Mouse (Mus musculus): ENCODE measurements around the gene Cacna1s. TPM values are rescaled to one million over a fixed set of nuclear protein-coding genes. Genes with fewer than 3 reads are reported as not detected.

The Cacna1s gene
- polyA plus RNA-seq, 1 experiment from 2014 or later = not detected

DNA sequence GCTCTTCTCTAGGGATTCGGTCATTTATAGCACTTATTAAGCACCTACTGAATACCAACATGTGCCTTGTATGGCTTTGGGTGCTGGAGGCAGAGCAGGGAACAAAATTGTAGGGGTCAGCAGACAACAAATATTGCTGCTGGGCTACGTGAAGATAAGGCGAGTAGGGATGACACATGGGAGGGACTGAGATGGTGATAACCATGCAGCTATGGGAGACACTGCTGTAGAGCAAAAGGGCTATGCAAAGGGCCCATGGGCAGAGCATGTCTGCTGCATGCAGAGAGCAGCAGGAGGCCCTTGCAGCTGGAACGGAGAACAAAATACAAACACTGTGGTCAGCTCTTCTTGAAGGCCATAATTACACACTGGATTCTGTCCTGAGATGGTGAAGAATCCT is 49.5 kb downstream of the Cacna1s start:
- H3K9me3 ChIP-seq (ENCODE audit: low read length) = no peaks in the 10 kb centered on the region
- DNase-seq (no peak), ATAC-seq (no peak)
- TF ChIP-seq CTCF (IDR thresholded peaks at IDR 0.05; ENCODE audit: low read depth) = no peak
- TF ChIP-seq EP300 (IDR thresholded peaks at IDR 0.05; ENCODE audit: low read depth) = no peak
- H3K4me2 ChIP-seq (ENCODE audit: low read depth, low read length) = no peak overlapping the region
- no peak overlapping the region for H3K9ac ChIP-seq (replicated peaks)
- H3K4me3 ChIP-seq (ENCODE audit: low read depth, low read length) = no peak overlapping the region
- 52% methylated on average over 4 of the region's 4 CpGs for WGBS (ENCODE audit: insufficient replicate concordance)
- H3K4me1 ChIP-seq (ENCODE audit: insufficient read depth) = 0 out of 2 replicates have a peak, but pooled peaks cover 4% of the 10 kb centered on the region
- no peak overlapping the region for H3K27ac ChIP-seq (ENCODE audit: low read depth)
- no peaks in the 10 kb centered on the region for H3K27me3 ChIP-seq (ENCODE audit: insufficient read depth, low read length)
- no peaks in the 10 kb centered on the region for H3K36me3 ChIP-seq (replicated peaks; ENCODE audit: insufficient read depth, low read length)

DNA sequence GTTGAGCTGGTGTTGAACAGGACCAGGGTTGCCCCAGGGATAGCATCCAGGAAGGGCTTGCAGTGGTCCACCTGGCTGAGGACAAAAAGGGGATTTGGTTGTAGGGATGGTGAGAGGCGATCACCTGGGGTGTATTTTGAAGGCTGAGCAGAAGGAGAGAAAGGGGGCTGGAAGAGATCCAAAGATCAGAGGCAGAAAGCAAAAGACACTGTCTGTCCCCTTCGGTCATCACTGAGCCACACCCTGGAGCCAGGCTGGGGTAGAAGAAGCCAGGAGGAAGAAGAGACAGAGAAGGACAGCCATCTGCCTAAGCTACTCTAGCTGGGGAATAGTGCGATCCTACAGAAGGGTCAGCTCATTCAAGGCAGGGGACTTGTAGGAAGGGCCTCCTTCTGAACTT is 50.0 kb downstream of the Cacna1s start:
- peak; percentile 8; the same call in 1 of the 2 replicates for ATAC-seq

GRCm38 (mm10) chr1:136102981-136103380 is 50.4 kb downstream of the Cacna1s start:
- no peak for TF ChIP-seq EP300 (IDR thresholded peaks at IDR 0.05; ENCODE audit: low read depth)
- TF ChIP-seq CTCF (IDR thresholded peaks at IDR 0.05; ENCODE audit: low read depth) = no peak
- no peak overlapping the region for H3K4me2 ChIP-seq (ENCODE audit: low read depth, low read length)
- no peak overlapping the region for H3K4me3 ChIP-seq (ENCODE audit: low read depth, low read length)
- 0 out of 2 replicates have a peak, but pooled peaks cover 4% of the 10 kb centered on the region for H3K4me1 ChIP-seq (ENCODE audit: insufficient read depth)
- no peaks in the 10 kb centered on the region for H3K36me3 ChIP-seq (replicated peaks; ENCODE audit: insufficient read depth, low read length)
- no peak overlapping the region for H3K27ac ChIP-seq (ENCODE audit: low read depth)
- H3K27me3 ChIP-seq (ENCODE audit: insufficient read depth, low read length) = no peaks in the 10 kb centered on the region
- ATAC-seq (peak; percentile 31; the same call in 1 of the 2 replicates), DNase-seq (no peak)
- H3K9ac ChIP-seq (replicated peaks) = no peak overlapping the region
- WGBS (ENCODE audit: insufficient replicate concordance) = 34% methylated on average over 2 of the region's 2 CpGs
- no peaks in the 10 kb centered on the region for H3K9me3 ChIP-seq (ENCODE audit: low read length)

More for the DNA sequence above, 50.0 kb downstream of the Cacna1s start:
- H3K9ac ChIP-seq (replicated peaks) = no peak overlapping the region
- H3K9me3 ChIP-seq (ENCODE audit: low read length) = no peaks in the 10 kb centered on the region
- no peak overlapping the region for H3K27ac ChIP-seq (ENCODE audit: low read depth)
- H3K36me3 ChIP-seq (replicated peaks; ENCODE audit: insufficient read depth, low read length) = no peaks in the 10 kb centered on the region
- WGBS (ENCODE audit: insufficient replicate concordance) = 52% methylated on average over 3 of the region's 3 CpGs
- H3K4me1 ChIP-seq (ENCODE audit: insufficient read depth) = 0 out of 2 replicates have a peak, but pooled peaks cover 4% of the 10 kb centered on the region
- TF ChIP-seq EP300 (IDR thresholded peaks at IDR 0.05; ENCODE audit: low read depth) (no peak), CTCF (IDR thresholded peaks at IDR 0.05; ENCODE audit: low read depth) (no peak)
- no peaks in the 10 kb centered on the region for H3K27me3 ChIP-seq (ENCODE audit: insufficient read depth, low read length)
- DNase-seq = no peak
- no peak overlapping the region for H3K4me3 ChIP-seq (ENCODE audit: low read depth, low read length)
- H3K4me2 ChIP-seq (ENCODE audit: low read depth, low read length) = no peak overlapping the region

- no peak overlapping the region for H3K4me3 ChIP-seq (ENCODE audit: low read depth, low read length)
- 0 out of 2 replicates have a peak, but pooled peaks cover 4% of the 10 kb centered on the region for H3K4me1 ChIP-seq (ENCODE audit: insufficient read depth)
- WGBS (ENCODE audit: insufficient replicate concordance) = 76% methylated on average over 7 of the region's 7 CpGs
- no peaks in the 10 kb centered on the region for H3K36me3 ChIP-seq (replicated peaks; ENCODE audit: insufficient read depth, low read length)
- no peaks in the 10 kb centered on the region for H3K27me3 ChIP-seq (ENCODE audit: insufficient read depth, low read length)
- no peak overlapping the region for H3K27ac ChIP-seq (ENCODE audit: low read depth)
- no peak overlapping the region for H3K4me2 ChIP-seq (ENCODE audit: low read depth, low read length)
- TF ChIP-seq CTCF (IDR thresholded peaks at IDR 0.05; ENCODE audit: low read depth) (no peak), EP300 (IDR thresholded peaks at IDR 0.05; ENCODE audit: low read depth) (no peak)
- DNase-seq (no peak), ATAC-seq (no peak)
- no peak overlapping the region for H3K9ac ChIP-seq (replicated peaks)
- no peaks in the 10 kb centered on the region for H3K9me3 ChIP-seq (ENCODE audit: low read length)
Measured at GRCm38 (mm10) chr1:136103696-136104095, 51.1 kb downstream of the Cacna1s start.

DNA sequence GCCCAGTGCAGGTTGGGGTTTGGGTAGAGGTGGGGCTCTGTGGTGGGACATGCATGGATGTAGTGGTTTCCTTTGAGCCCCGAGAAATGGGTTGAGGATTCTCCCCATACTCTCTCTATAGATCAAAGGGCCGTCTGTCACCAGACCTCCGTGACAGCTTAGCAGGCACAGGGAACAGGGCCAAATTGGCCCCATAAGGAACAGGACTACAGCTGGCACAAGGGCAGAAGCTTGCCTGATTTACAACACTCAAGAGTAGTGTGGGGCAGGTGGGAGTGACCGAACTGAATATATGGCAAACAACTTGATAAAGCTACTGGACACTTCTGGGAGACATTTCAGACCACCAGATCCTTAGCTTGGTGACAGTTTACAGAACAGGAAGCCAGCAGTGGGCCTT is 52.2 kb downstream of the Cacna1s start:
- H3K27me3 ChIP-seq (ENCODE audit: insufficient read depth, low read length) = no peaks in the 10 kb centered on the region
- no peak for TF ChIP-seq EP300 (IDR thresholded peaks at IDR 0.05; ENCODE audit: low read depth)
- no peak for TF ChIP-seq CTCF (IDR thresholded peaks at IDR 0.05; ENCODE audit: low read depth)
- no peaks in the 10 kb centered on the region for H3K9me3 ChIP-seq (ENCODE audit: low read length)
- ATAC-seq = no peak
- no peak overlapping the region for H3K27ac ChIP-seq (ENCODE audit: low read depth)
- no peak overlapping the region for H3K4me3 ChIP-seq (ENCODE audit: low read depth, low read length)
- no peak overlapping the region for H3K4me2 ChIP-seq (ENCODE audit: low read depth, low read length)
- H3K4me1 ChIP-seq (ENCODE audit: insufficient read depth) = 0 out of 2 replicates have a peak, but pooled peaks cover 4% of the 10 kb centered on the region
- 60% methylated on average over 4 of the region's 4 CpGs for WGBS (ENCODE audit: insufficient replicate concordance)
- no peak for DNase-seq
- no peaks in the 10 kb centered on the region for H3K36me3 ChIP-seq (replicated peaks; ENCODE audit: insufficient read depth, low read length)
- no peak overlapping the region for H3K9ac ChIP-seq (replicated peaks)

DNA sequence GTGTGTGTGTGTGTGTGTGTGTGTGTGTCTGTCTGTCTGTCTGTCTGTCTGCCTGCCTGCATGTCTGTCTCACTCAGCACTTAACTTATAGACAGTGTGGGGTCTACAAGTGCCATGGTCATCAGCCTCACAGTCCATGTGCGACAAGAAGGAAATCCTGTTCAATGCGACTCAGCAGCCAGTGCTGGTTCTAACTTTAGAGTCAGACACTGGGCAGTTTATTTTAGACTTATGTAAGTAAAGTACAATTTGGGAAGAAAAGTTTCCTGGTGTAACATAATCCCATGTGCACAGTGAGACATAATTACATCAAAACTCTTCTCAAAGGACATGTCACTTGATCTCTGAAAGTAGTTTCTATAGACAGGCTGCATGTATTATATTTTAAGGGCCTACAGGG is 56.9 kb downstream of the Cacna1s start:
- H3K9me3 ChIP-seq (ENCODE audit: low read length) = no peaks in the 10 kb centered on the region
- 0 out of 2 replicates have a peak, but pooled peaks cover 3% of the 10 kb centered on the region for H3K27me3 ChIP-seq (ENCODE audit: insufficient read depth, low read length)
- no peak overlapping the region for H3K4me3 ChIP-seq (ENCODE audit: low read depth, low read length)
- ATAC-seq = no peak
- WGBS (ENCODE audit: insufficient replicate concordance) = 49% methylated on average over 2 of the region's 2 CpGs
- H3K4me2 ChIP-seq (ENCODE audit: low read depth, low read length) = no peak overlapping the region
- TF ChIP-seq CTCF (IDR thresholded peaks at IDR 0.05; ENCODE audit: low read depth) = no peak
- no peak for TF ChIP-seq EP300 (IDR thresholded peaks at IDR 0.05; ENCODE audit: low read depth)
- no peak overlapping the region for H3K9ac ChIP-seq (replicated peaks)
- DNase-seq = no peak
- H3K27ac ChIP-seq (ENCODE audit: low read depth) = no peak overlapping the region
- H3K4me1 ChIP-seq (ENCODE audit: insufficient read depth) = no peaks in the 10 kb centered on the region
- H3K36me3 ChIP-seq (replicated peaks; ENCODE audit: insufficient read depth, low read length) = no peaks in the 10 kb centered on the region
